Mouse (Mus musculus): ENCODE measurements around the gene Gm7534. TPM values are rescaled to one million over a fixed set of nuclear protein-coding genes. Genes with fewer than 3 reads are reported as not detected.

The Gm7534 gene
- total RNA-seq (2023), result not detected in 4 replicates

GRCm38 (mm10) chr4:134202904-134203303 is at the start of gene Gm7534:
TSS of gene Gm7534 (minus strand) at chr4:134203004.

GRCm38 (mm10) chr4:134246719-134247258 is 44.0 kb upstream of the Gm7534 start, which contains the start of gene Gm30191:
TSS of gene Gm30191 (plus strand) at chr4:134246935.

GRCm38 (mm10) chr4:134245148-134245843 is 42.5 kb upstream of the Gm7534 start, which contains the start of gene Zfp593:
TSS of gene Zfp593 (minus strand) at chr4:134245592.

GRCm38 (mm10) chr4:134243516-134244250 is 40.9 kb upstream of the Gm7534 start, which contains the start of gene E130218I03Rik:
TSS of gene E130218I03Rik (plus strand) at chr4:134243662.

GRCm38 (mm10) chr4:134238279-134238651 is 35.5 kb upstream of the Gm7534 start, which contains the start of gene Cnksr1:
TSS of gene Cnksr1 (minus strand) at chr4:134238399.

GRCm38 (mm10) chr4:134227194-134227593 is 24.4 kb upstream of the Gm7534 start, which contains the start of gene Catsper4:
TSS of gene Catsper4 (minus strand) at chr4:134227383.

Other genes starting within 250 kb of the Gm7534 start
- gene Hmgn2, start 234.4 kb downstream of the Gm7534 start, total RNA-seq (2023), result 307 to 323 TPM (median 317 TPM) in 4 replicates
- gene Dhdds, start 202.1 kb downstream of the Gm7534 start, total RNA-seq (2023), result 26.2 to 33.2 TPM (median 31.3 TPM) in 4 replicates
- not detected in 4 replicates for gene Lin28a, start 184.2 kb downstream of the Gm7534 start, total RNA-seq (2023)
- gene Zfp683, start 149.2 kb downstream of the Gm7534 start, total RNA-seq (2023), result not detected in 4 replicates
- gene Crybg2, start 142.2 kb downstream of the Gm7534 start, total RNA-seq (2023), result 8.5 to 12.5 TPM (median 10.6 TPM) in 4 replicates
- gene Cd52, start 107.9 kb downstream of the Gm7534 start, total RNA-seq (2023), result 1,472 to 1,719 TPM (median 1,551 TPM) in 4 replicates
- 42.9 to 49.3 TPM (median 46.2 TPM) in 4 replicates for gene Ubxn11, start 100.4 kb downstream of the Gm7534 start, total RNA-seq (2023)
- gene Sh3bgrl3, start 74.2 kb downstream of the Gm7534 start, total RNA-seq (2023), result 609 to 689 TPM (median 657 TPM) in 4 replicates
- gene Cep85, start 15.9 kb downstream of the Gm7534 start, total RNA-seq (2023), result 18.4 to 30.3 TPM (median 22.9 TPM) in 4 replicates
- not detected in 4 replicates for gene Catsper4, start 24.4 kb upstream of the Gm7534 start, total RNA-seq (2023)
- 0.69 TPM in 1 of 4 replicates, not detected in the others for gene Cnksr1, start 35.4 kb upstream of the Gm7534 start, total RNA-seq (2023)
- gene E130218I03Rik, start 40.7 kb upstream of the Gm7534 start, total RNA-seq (2023), result not detected in 4 replicates
- 25.1 to 28.5 TPM (median 27.5 TPM) in 4 replicates for gene Zfp593, start 42.6 kb upstream of the Gm7534 start, total RNA-seq (2023)
- gene Gm30191, start 43.9 kb upstream of the Gm7534 start, total RNA-seq (2023), result not detected in 4 replicates
- not detected in 4 replicates for gene Grrp1, start 51.1 kb upstream of the Gm7534 start, total RNA-seq (2023)
- gene Pdik1l, start 84.9 kb upstream of the Gm7534 start, total RNA-seq (2023), result 9.3 to 13.0 TPM (median 11.1 TPM) in 4 replicates
- gene Trim63, start 112.1 kb upstream of the Gm7534 start, total RNA-seq (2023), result not detected in 4 replicates
- not detected in 4 replicates for gene Slc30a2, start 140.2 kb upstream of the Gm7534 start, total RNA-seq (2023)
- gene Extl1, start 180.8 kb upstream of the Gm7534 start, total RNA-seq (2023), result 1.5 to 2.0 TPM (median 1.7 TPM) in 4 replicates
- 1.4 to 3.0 TPM (median 2.1 TPM) in 4 replicates for gene Pafah2, start 193.3 kb upstream of the Gm7534 start, total RNA-seq (2023)

Measured in B cell, adult 62 days (primary cell).